Mouse (Mus musculus): Measurements from ENCODE around the gene Sde2. TPM values are rescaled to one million over a fixed set of nuclear protein-coding genes. Genes with fewer than 3 reads are reported as not detected.
"Not testable (repeated sequence)": the region's sequence is repeated elsewhere in the genome, so short reads cannot be mapped to it uniquely, and the experiment has no call there.

Gene Sde2
- polyA plus RNA-seq, 1 experiment from 2014 or later, result 36.0 TPM

- not testable (repeated sequence) for H3K9me3 ChIP-seq; ATAC-seq (ENCODE audit: insufficient number of reproducible peaks, insufficient read depth, low FRiP score, low TSS enrichment, low read depth); H3K27me3 ChIP-seq; H3K9ac ChIP-seq; H3K36me3 ChIP-seq; H3K4me3 ChIP-seq; H3K4me1 ChIP-seq; H3K27ac ChIP-seq; H3K4me2 ChIP-seq
- WGBS, result 89% methylated on average over 8 of the region's 8 CpGs
These were observed 14.5 kb upstream of the Sde2 start for GRCm38 (mm10) chr1:180836467-180836866.

GRCm38 (mm10) chr1:180837186-180837585 lies 13.7 kb upstream of the Sde2 start:
- no peaks in the 10 kb centered on the region for H3K27me3 ChIP-seq
- no peak overlapping the region for H3K4me3 ChIP-seq
- no peak overlapping the region for H3K27ac ChIP-seq
- H3K4me1 ChIP-seq, result peaks cover 4% of the 10 kb centered on the region; the same call in 1 of the 2 replicates
- no peak for ATAC-seq (ENCODE audit: insufficient number of reproducible peaks, insufficient read depth, low FRiP score, low TSS enrichment, low read depth)
- H3K9me3 ChIP-seq, result no peaks in the 10 kb centered on the region
- no peaks in the 10 kb centered on the region for H3K36me3 ChIP-seq
- 88% methylated on average over 5 of the region's 5 CpGs for WGBS
- no peak overlapping the region for H3K9ac ChIP-seq
- no peak overlapping the region for H3K4me2 ChIP-seq

DNA sequence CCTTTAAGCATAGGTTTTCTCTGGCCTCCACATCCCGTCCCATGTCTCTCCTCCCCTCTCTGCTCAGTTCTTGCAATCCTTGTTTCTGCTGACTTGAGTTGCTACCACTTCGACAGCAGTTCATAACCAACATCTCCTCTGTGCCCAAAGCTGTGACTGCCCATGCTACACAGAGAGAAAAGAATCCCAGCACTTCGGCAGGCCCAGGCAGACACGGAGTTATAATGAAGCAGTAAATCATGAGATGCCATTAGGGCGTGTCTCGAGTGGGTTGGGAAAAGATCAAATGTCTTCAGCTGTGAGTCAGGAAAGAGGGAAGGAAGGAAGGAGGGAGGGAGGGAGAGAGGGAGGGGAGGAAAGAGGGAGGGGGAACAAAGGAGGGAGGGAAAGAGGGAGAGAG lies 12.9 kb upstream of the Sde2 start:
- H3K9me3 ChIP-seq, result no peaks in the 10 kb centered on the region
- H3K4me1 ChIP-seq, result peaks cover 4% of the 10 kb centered on the region; the same call in 1 of the 2 replicates
- peak overlapping the region; percentile 62 for H3K27ac ChIP-seq
- no peak for ATAC-seq (ENCODE audit: insufficient number of reproducible peaks, insufficient read depth, low FRiP score, low TSS enrichment, low read depth)
- no peak overlapping the region for H3K9ac ChIP-seq
- no peaks in the 10 kb centered on the region for H3K27me3 ChIP-seq
- no peaks in the 10 kb centered on the region for H3K36me3 ChIP-seq
- no peak overlapping the region for H3K4me3 ChIP-seq
- H3K4me2 ChIP-seq, result no peak overlapping the region
- 23% methylated on average over 6 of the region's 6 CpGs for WGBS

GRCm38 (mm10) chr1:180839201-180839910 lies 11.6 kb upstream of the Sde2 start:
- WGBS, result 74% methylated on average over 8 of the region's 8 CpGs

GRCm38 (mm10) chr1:180841561-180842300 lies 9.2 kb upstream of the Sde2 start:
- ATAC-seq (ENCODE audit: insufficient number of reproducible peaks, insufficient read depth, low FRiP score, low TSS enrichment, low read depth), result no peak
- Histone ChIP-seq H3K4me2 (no peak overlapping the region), H3K27me3 (no peaks in the 10 kb centered on the region), H3K4me1 (peaks cover 4% of the 10 kb centered on the region; the same call in 1 of the 2 replicates), H3K9me3 (no peaks in the 10 kb centered on the region), H3K27ac (no peak overlapping the region), H3K4me3 (no peak overlapping the region), H3K36me3 (no peaks in the 10 kb centered on the region), H3K9ac (no peak overlapping the region)
- WGBS, result 82% methylated on average over 8 of the region's 8 CpGs

More at GRCm38 (mm10) chr1:180839201-180839910, 11.6 kb upstream of the Sde2 start:
- Histone ChIP-seq H3K27ac (no peak overlapping the region), H3K36me3 (no peaks in the 10 kb centered on the region), H3K4me1 (peaks cover 4% of the 10 kb centered on the region; the same call in 1 of the 2 replicates), H3K27me3 (no peaks in the 10 kb centered on the region), H3K9ac (no peak overlapping the region), H3K9me3 (no peaks in the 10 kb centered on the region), H3K4me2 (no peak overlapping the region), H3K4me3 (no peak overlapping the region)
- ATAC-seq (ENCODE audit: insufficient number of reproducible peaks, insufficient read depth, low FRiP score, low TSS enrichment, low read depth), result no peak

DNA sequence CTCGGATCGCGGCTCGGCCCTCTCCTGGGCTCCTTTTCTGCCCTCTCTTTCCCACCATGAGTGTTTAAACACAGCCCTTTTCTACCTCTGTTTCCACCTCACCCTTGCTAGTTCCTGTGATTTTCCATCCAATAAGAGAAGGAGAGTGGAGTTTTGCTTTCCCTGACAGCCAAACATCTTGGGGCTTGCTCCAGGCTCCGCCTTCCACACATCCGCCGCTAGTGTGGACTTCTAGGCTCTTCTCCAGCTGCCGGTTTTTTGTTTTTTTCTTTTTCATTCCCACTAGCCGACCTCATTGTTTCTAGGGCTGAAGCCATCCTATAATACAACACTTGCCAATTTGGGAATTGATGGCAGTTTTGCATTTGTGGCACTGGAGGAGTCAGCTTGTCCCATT lies 2.8 kb upstream of the Sde2 start:
- Histone ChIP-seq H3K9ac (peak overlapping the region; percentile 67), H3K9me3 (no peaks in the 10 kb centered on the region), H3K27me3 (no peaks in the 10 kb centered on the region), H3K4me1 (peaks cover 34% of the 10 kb centered on the region), H3K4me3 (peak overlapping the region; percentile 36), H3K4me2 (peak overlapping the region; percentile 63), H3K36me3 (no peaks in the 10 kb centered on the region), H3K27ac (peak overlapping the region; percentile 99)
- WGBS, result 2% methylated on average over 9 of the region's 9 CpGs
- ATAC-seq (ENCODE audit: insufficient number of reproducible peaks, insufficient read depth, low FRiP score, low TSS enrichment, low read depth), result peak; percentile 72; the same call in 1 of the 2 replicates

DNA sequence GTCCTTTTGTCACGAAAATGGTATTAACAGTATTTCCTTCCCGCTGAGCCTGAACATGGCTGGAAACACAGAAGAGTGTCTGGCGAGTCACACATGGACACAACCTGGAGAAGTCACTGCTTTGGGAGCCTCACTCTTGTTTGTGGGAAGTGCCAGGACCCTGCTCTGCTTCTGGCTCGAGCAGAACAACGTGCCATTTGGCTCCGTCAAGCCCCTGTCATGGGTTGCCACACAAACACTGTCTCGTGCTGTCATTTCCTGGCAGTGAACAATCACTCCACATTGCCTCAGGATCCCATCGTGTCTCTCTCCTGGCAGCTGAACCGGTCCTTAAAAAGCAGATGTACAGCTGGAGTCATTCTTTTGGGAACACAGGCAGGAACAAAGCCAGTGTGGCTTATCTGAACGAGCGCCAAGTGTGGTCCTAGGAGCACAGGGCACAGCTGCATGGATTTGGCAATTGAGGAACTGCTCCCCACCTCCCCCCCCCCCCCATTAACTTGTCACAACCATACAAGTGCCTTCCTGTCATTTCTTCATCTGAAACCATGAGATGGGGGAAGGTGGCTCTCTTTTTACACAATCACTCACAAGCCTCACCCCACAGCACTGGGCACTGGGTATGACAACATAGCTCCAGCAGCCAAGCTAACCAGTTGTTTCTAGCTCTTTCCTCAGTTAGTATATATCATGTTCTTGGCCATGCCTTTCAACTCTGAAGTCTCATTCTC lies 2.3 kb upstream of the Sde2 start:
- Histone ChIP-seq H3K27ac (peak overlapping the region; percentile 99), H3K4me3 (peak overlapping the region; percentile 36), H3K27me3 (no peaks in the 10 kb centered on the region), H3K4me2 (peak overlapping the region; percentile 63), H3K36me3 (0 out of 2 replicates have a peak, but pooled peaks cover 2% of the 10 kb centered on the region), H3K9me3 (no peaks in the 10 kb centered on the region), H3K9ac (peak overlapping the region; percentile 67), H3K4me1 (peaks cover 34% of the 10 kb centered on the region)
- ATAC-seq (ENCODE audit: insufficient number of reproducible peaks, insufficient read depth, low FRiP score, low TSS enrichment, low read depth), result no peak
- 19% methylated on average over 11 of the region's 11 CpGs for whole genome bisulfite sequencing

- no peaks in the 10 kb centered on the region for H3K27me3 ChIP-seq
- peak overlapping the region; percentile 78 for H3K9ac ChIP-seq
- H3K9me3 ChIP-seq, result no peaks in the 10 kb centered on the region
- H3K4me2 ChIP-seq, result peak overlapping the region; percentile 66
- H3K4me1 ChIP-seq, result peaks cover 34% of the 10 kb centered on the region
- peak overlapping the region; percentile 78 for H3K4me3 ChIP-seq
- peak overlapping the region; percentile 99 for H3K27ac ChIP-seq
- WGBS, result 27% methylated on average over 11 of the region's 11 CpGs
- H3K36me3 ChIP-seq, result peaks cover 2% of the 10 kb centered on the region; the same call in 1 of the 2 replicates
- ATAC-seq (ENCODE audit: insufficient number of reproducible peaks, insufficient read depth, low FRiP score, low TSS enrichment, low read depth), result no peak
These were observed 1.1 kb upstream of the Sde2 start for GRCm38 (mm10) chr1:180849701-180850301.

- peaks cover 86% of the 10 kb centered on the region for H3K36me3 ChIP-seq
- ATAC-seq (ENCODE audit: insufficient number of reproducible peaks, insufficient read depth, low FRiP score, low TSS enrichment, low read depth), result no peak
- H3K4me3 ChIP-seq, result no peak overlapping the region
- no peaks in the 10 kb centered on the region for H3K9me3 ChIP-seq
- no peaks in the 10 kb centered on the region for H3K4me1 ChIP-seq
- H3K4me2 ChIP-seq, result no peak overlapping the region
- H3K9ac ChIP-seq, result no peak overlapping the region
- H3K27ac ChIP-seq, result no peak overlapping the region
- H3K27me3 ChIP-seq, result no peaks in the 10 kb centered on the region
These were observed 7.8 kb downstream of the Sde2 start for GRCm38 (mm10) chr1:180858763-180859162.

GRCm38 (mm10) chr1:180860030-180860429 lies 9.1 kb downstream of the Sde2 start:
- H3K4me1 ChIP-seq, result no peaks in the 10 kb centered on the region
- no peak for ATAC-seq (ENCODE audit: insufficient number of reproducible peaks, insufficient read depth, low FRiP score, low TSS enrichment, low read depth)
- no peak overlapping the region for H3K4me2 ChIP-seq
- H3K4me3 ChIP-seq, result no peak overlapping the region
- H3K9ac ChIP-seq, result no peak overlapping the region
- WGBS, result 81% methylated on average over 6 of the region's 6 CpGs
- no peaks in the 10 kb centered on the region for H3K27me3 ChIP-seq
- no peak overlapping the region for H3K27ac ChIP-seq
- H3K9me3 ChIP-seq, result no peaks in the 10 kb centered on the region
- peaks cover 93% of the 10 kb centered on the region for H3K36me3 ChIP-seq

- Histone ChIP-seq H3K27me3 (no peaks in the 10 kb centered on the region), H3K27ac (no peak overlapping the region), H3K9ac (no peak overlapping the region), H3K4me3 (no peak overlapping the region), H3K4me2 (no peak overlapping the region), H3K4me1 (no peaks in the 10 kb centered on the region), H3K9me3 (no peaks in the 10 kb centered on the region), H3K36me3 (peaks cover 92% of the 10 kb centered on the region)
- ATAC-seq (ENCODE audit: insufficient number of reproducible peaks, insufficient read depth, low FRiP score, low TSS enrichment, low read depth), result no peak
- 11% methylated on average over 1 of the region's 1 CpGs for WGBS
These were observed 12.7 kb downstream of the Sde2 start for GRCm38 (mm10) chr1:180863606-180864005.

Data from embryonic facial prominence, embryonic 13.5 days (tissue).